Mouse (Mus musculus): ENCODE measurements around the gene Lrrc25. TPM values are rescaled to one million over a fixed set of nuclear protein-coding genes. Genes with fewer than 3 reads are reported as not detected.

Lrrc25 gene
- total RNA-seq, 2 experiments from 2014 or later: 1.8 to 2.5 TPM

GRCm38 (mm10) chr8:70610796-70611771, 4.9 kb upstream of the Lrrc25 start:
- intact Hi-C loops (cut with DNase I): loop anchor here (2.0 to 5.0 kb wide), 3 partner anchors 41 to 91 kb away; partner anchors contain the start of gene Iqcn
- DNase-seq: peak; percentile 94 to 96

GRCm38 (mm10) chr8:70611849-70612248, 4.1 kb upstream of the Lrrc25 start:
- intact Hi-C loops (cut with DNase I): loop anchor here (1.0 to 5.0 kb wide), 4 partner anchors 17 to 90 kb away; partner anchors contain the start of gene Iqcn
- DNase-seq: peak; percentile 91 to 95

GRCm38 (mm10) chr8:70613763-70614162, 2.2 kb upstream of the Lrrc25 start:
- DNase-seq: no peak
- intact Hi-C loops (cut with DNase I): loop anchor here (5.0 kb wide), 2 partner anchors 39 to 89 kb away; partner anchors contain the start of gene Iqcn

- intact Hi-C loops (cut with DNase I): loop anchor here (5.0 kb wide), 2 partner anchors 38 to 88 kb away; partner anchors contain the start of gene Iqcn
- DNase-seq: no peak
These were observed 1.5 kb upstream of the Lrrc25 start for GRCm38 (mm10) chr8:70614469-70614868.

- DNase-seq: no peak
- intact Hi-C loops (cut with DNase I): no loop called here
These were observed 674 bp upstream of the Lrrc25 start for GRCm38 (mm10) chr8:70615281-70615680.

GRCm38 (mm10) chr8:70616645-70617044, 690 bp downstream of the Lrrc25 start:
- no peak for DNase-seq
- intact Hi-C loops (cut with DNase I): no loop called here

- intact Hi-C loops (cut with DNase I): no loop called here
- DNase-seq: no peak
These were observed 2.0 kb downstream of the Lrrc25 start for GRCm38 (mm10) chr8:70617985-70618384.

- intact Hi-C loops (cut with DNase I): no loop called here
These were observed 3.0 kb downstream of the Lrrc25 start for GRCm38 (mm10) chr8:70618888-70619334.

GRCm38 (mm10) chr8:70622220-70622619, 6.3 kb downstream of the Lrrc25 start:
- intact Hi-C loops (cut with DNase I): loop anchor here (5.0 kb wide), 1 partner anchor 35 kb away; no protein-coding TSS in a partner anchor

More at GRCm38 (mm10) chr8:70618888-70619334, 3.0 kb downstream of the Lrrc25 start:
- DNase-seq: peak in 1 of 2 experiments; percentile 46

GRCm38 (mm10) chr8:70625104-70625503, 9.1 kb downstream of the Lrrc25 start:
- DNase-seq: peak; percentile 64 to 77

More at GRCm38 (mm10) chr8:70622220-70622619, 6.3 kb downstream of the Lrrc25 start:
- DNase-seq: no peak

GRCm38 (mm10) chr8:70627041-70627440, 11.1 kb downstream of the Lrrc25 start:
- intact Hi-C loops (cut with DNase I): loop anchor here (5.0 kb wide), 1 partner anchor 75 kb away; the partner anchor contains the start of gene Iqcn
- no peak for DNase-seq

More at GRCm38 (mm10) chr8:70625104-70625503, 9.1 kb downstream of the Lrrc25 start:
- intact Hi-C loops (cut with DNase I): loop anchor here (5.0 kb wide), 1 partner anchor 77 kb away; the partner anchor contains the start of gene Iqcn

GRCm38 (mm10) chr8:70628986-70629490, 13.1 kb downstream of the Lrrc25 start:
- DNase-seq: no peak
- intact Hi-C loops (cut with DNase I): loop anchor here (1.0 to 5.0 kb wide), 3 partner anchors 17 to 73 kb away; partner anchors contain the start of gene Iqcn

- peak; percentile 90 to 92 for DNase-seq
- intact Hi-C loops (cut with DNase I): loop anchor here (1.0 to 5.0 kb wide), 3 partner anchors 18 to 72 kb away; partner anchors contain the start of gene Iqcn
These were observed 13.9 kb downstream of the Lrrc25 start for GRCm38 (mm10) chr8:70629574-70630531.

- DNase-seq: peak; percentile 66 to 73
- intact Hi-C loops (cut with DNase I): no loop called here
These were observed 14.8 kb downstream of the Lrrc25 start for GRCm38 (mm10) chr8:70630532-70631381.

GRCm38 (mm10) chr8:70631436-70631835, 15.5 kb downstream of the Lrrc25 start:
- DNase-seq: peak; percentile 57 to 59
- intact Hi-C loops (cut with DNase I): no loop called here

GRCm38 (mm10) chr8:70632346-70632892, 16.5 kb downstream of the Lrrc25 start, which contains the start of gene Gdf15:
Gene Gdf15, minus strand, starts transcription at chr8:70632456.
- intact Hi-C loops (cut with DNase I): loop anchor here (1.0 kb wide), 1 partner anchor 19 kb away; no protein-coding TSS in a partner anchor
- DNase-seq: no peak

GRCm38 (mm10) chr8:70634066-70634465, 18.1 kb downstream of the Lrrc25 start:
- intact Hi-C loops (cut with DNase I): no loop called here
- peak; percentile 79 to 83 for DNase-seq

GRCm38 (mm10) chr8:70635527-70635926, 19.6 kb downstream of the Lrrc25 start:
- intact Hi-C loops (cut with DNase I): no loop called here
- DNase-seq: no peak

All from heart, postnatal 14 days (tissue).